Mouse (Mus musculus) midbrain, embryonic 10.5 days (tissue): ENCODE measurements around the gene Opn5. TPM values are rescaled to one million over a fixed set of nuclear protein-coding genes. Genes with fewer than 3 reads are reported as not detected.

ENCODE experiments used
- DNase-seq: peaks from one replicate; pipeline ENCODE4 v3.0.0-alpha.2; 2017; ENCODE audit warnings: low spot score
- H3K27ac ChIP-seq: fragments of 300-500 bp; sonication (generic); replicated peaks from 2 replicates; pipeline ENCODE4 v1.5.1; 2016; ENCODE audit warnings: mild to moderate bottlenecking
- H3K27me3 ChIP-seq: fragments of 300-500 bp; sonication (generic); 2 replicates; pipeline ENCODE4 v1.6.1; 2016; ENCODE audit warnings: low read depth, mild to moderate bottlenecking; ENCODE audit not compliant: poor library complexity, severe bottlenecking
- H3K36me3 ChIP-seq: fragments of 300-500 bp; sonication (generic); 2 replicates; pipeline ENCODE4 v1.6.1; 2016; ENCODE audit warnings: mild to moderate bottlenecking, moderate library complexity
- H3K4me1 ChIP-seq: fragments of 300-500 bp; sonication (generic); 2 replicates; pipeline ENCODE4 v1.6.1; 2016
- H3K4me3 ChIP-seq: fragments of 300-500 bp; sonication (generic); 2 replicates; pipeline ENCODE4 v1.5.1; 2016; ENCODE audit warnings: mild to moderate bottlenecking, moderate library complexity
- H3K9me3 ChIP-seq: fragments of 300-500 bp; sonication (generic); replicated peaks from 2 replicates; pipeline ENCODE4 v1.6.1; 2016; ENCODE audit warnings: mild to moderate bottlenecking
- WGBS: fragments of 180-500 bp; shearing (Covaris S2); methylation state at CpG from one replicate; pipeline ENCODE4 v1.1.7; 2016; 5-methylcytosine and 5-hydroxymethylcytosine counted together
- polyA plus RNA-seq: library from polyadenylated mRNA; unstranded; fragments of >200 nt; fragmentation: Nextera tagmentation; extraction: Ambion mirVana; gene quantifications from 2 replicates; pipeline ENCODE4 v1.2.1, GENCODE M21; 2016

Opn5 gene
- polyA plus RNA-seq, 1 experiment from 2014 or later: 0.11 TPM

DNA sequence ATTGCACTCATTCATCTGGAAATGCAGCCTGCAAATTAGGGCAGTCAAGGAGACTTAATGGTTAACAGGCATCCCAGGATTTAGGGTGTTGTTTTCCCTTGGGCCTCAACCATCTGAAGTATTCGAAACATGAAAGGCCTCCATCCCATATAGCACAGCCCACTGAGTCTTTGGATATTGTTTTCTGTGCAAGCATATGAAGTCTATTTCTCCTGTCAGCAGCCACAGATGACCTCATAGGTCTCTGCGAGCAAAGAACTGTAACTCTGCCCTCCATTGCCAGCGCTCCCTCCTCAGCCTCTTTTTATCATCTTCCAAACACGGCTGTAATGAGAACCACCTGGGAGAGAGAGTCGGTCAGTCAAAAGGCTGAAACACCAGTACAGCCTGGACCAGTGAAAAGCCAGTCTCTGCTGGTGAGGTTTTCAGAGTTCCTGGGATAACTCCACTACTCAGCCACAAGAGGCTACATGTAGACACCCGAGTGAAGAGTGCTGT, 34.5 kb downstream of the Opn5 start:
- DNase-seq: peak; percentile 41
- H3K36me3 ChIP-seq: no peaks in the 10 kb centered on the region
- 62% methylated on average over 6 of the region's 6 CpGs for WGBS
- H3K4me3 ChIP-seq: no peak overlapping the region
- no peak overlapping the region for H3K27ac ChIP-seq
- no peaks in the 10 kb centered on the region for H3K27me3 ChIP-seq
- no peaks in the 10 kb centered on the region for H3K4me1 ChIP-seq
- H3K9me3 ChIP-seq: no peaks in the 10 kb centered on the region

DNA sequence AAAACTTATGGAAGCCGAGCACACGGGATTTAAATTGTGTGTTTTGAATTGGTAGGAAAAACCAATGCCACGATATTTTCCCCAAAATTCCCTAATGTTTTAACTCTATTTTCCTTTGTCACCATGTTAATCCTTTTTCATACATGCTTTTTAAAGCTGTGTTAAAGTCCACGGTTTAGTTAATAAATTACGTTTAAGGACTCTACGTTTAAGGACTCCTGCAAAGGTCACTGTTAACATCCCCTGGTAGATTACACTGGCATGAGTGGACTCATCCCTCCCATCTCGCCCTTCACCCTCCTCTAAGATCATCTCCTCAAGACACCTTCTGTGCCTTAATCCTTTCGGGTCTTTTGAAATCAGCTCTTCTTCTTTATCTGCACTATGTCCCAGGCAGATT, 37.4 kb downstream of the Opn5 start:
- 83% methylated on average over 8 of the region's 8 CpGs for WGBS
- Histone ChIP-seq H3K9me3 (no peaks in the 10 kb centered on the region), H3K27ac (no peak overlapping the region), H3K36me3 (no peaks in the 10 kb centered on the region), H3K27me3 (no peaks in the 10 kb centered on the region), H3K4me3 (no peak overlapping the region), H3K4me1 (no peaks in the 10 kb centered on the region)
- no peak for DNase-seq

DNA sequence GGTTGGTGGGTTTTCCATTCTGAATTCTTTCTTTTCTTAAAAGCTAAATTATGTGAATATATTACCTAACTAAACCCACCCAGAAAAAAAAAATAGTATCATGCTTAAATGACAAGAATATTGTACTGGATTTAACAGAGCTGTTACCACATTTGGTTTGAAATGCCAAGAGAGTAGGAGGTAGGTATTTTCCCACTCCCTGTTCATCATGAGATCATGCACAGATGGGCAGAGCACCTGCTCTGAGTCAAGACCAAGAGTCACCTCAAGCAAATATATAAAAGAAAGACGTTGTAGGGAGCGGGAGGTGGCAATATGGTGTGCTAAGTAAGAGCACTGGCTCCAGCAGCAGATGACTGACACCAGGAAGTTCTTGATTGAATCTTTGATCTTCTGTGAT, 61.6 kb downstream of the Opn5 start:
- no peak for DNase-seq
- Histone ChIP-seq H3K36me3 (no peaks in the 10 kb centered on the region), H3K4me1 (no peaks in the 10 kb centered on the region), H3K27me3 (no peaks in the 10 kb centered on the region), H3K4me3 (no peak overlapping the region), H3K27ac (no peak overlapping the region), H3K9me3 (no peaks in the 10 kb centered on the region)
- WGBS: 89% methylated on average over 2 of the region's 2 CpGs

DNA sequence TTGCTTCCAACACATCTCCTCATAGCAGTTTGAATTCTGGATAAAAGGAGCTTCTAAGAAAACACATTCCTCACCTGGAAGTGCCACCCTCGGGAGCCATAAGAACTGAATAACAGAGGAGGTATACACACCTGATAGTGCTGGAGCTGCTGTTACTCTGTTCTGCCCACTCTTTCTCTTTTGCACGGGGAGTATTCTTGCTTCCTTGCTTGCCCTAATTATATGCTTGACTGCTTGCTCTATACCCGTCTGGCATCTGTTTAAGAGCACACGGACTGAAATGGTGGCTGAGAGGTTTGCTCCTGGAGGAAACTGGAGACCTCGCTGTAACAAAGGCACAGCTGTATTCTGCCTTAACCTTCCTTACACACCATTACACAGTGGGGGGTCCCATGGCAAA, 81.0 kb downstream of the Opn5 start:
- Histone ChIP-seq H3K27me3 (no peaks in the 10 kb centered on the region), H3K4me3 (no peak overlapping the region), H3K27ac (no peak overlapping the region), H3K4me1 (0 out of 2 replicates have a peak, but pooled peaks cover 4% of the 10 kb centered on the region), H3K9me3 (no peaks in the 10 kb centered on the region), H3K36me3 (no peaks in the 10 kb centered on the region)
- DNase-seq: no peak
- 40% methylated on average over 5 of the region's 5 CpGs for WGBS

DNA sequence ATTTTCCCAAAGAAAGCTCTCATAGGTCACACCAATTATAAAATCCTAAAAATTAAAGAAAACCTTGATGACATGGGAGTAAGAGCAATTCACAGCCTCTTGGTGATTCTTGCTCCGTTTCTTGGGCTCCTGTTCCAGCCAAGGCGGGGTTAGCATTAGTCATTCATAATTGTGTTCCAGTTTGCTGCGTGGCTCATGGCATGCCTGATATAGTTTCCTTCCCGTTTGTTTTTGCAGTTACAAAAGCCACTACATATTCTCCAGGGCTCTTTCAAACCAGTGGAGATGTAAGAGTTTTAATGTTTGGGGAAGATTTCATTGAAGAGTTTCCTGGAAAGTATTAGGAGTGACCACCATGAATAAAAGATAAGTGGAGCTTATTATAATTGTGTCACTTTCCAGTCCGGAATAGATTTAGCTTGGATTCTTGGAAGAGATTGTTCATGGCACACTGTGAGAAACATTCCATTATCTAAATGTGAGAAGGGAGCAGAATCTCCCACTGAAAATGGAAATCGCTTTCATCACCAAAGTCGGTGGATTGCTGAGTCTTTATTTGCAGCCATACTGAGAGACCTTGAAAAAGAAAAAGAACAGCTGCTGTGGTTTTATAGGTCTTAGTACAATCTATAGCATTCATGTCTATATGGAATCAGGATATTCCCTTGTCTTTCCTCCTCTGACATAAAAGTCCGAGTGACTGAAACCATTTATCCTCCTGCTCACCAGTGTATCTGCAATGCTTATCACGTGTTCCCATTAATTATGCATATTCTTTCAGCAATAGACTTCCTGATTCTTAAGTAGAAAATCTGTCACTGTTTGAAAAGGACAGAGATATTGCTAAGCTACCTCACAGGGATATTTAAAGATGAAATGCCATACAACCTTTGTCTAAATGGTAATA, 101.6 kb downstream of the Opn5 start:
- Histone ChIP-seq H3K4me3 (no peak overlapping the region), H3K36me3 (no peaks in the 10 kb centered on the region), H3K27me3 (no peaks in the 10 kb centered on the region), H3K27ac (no peak overlapping the region), H3K4me1 (no peaks in the 10 kb centered on the region; the same call in 1 of the 2 replicates), H3K9me3 (no peaks in the 10 kb centered on the region)
- no peak for DNase-seq
- 82% methylated on average over 9 of the region's 9 CpGs for WGBS

Other genes with a start within 250 kb of the Opn5 start
- not detected in 2 replicates for gene Adgrf4, start 80.9 kb upstream of the Opn5 start, polyA plus RNA-seq
- 0.05 TPM in 1 of 2 replicates, not detected in the other for gene Adgrf2, start 130.8 kb upstream of the Opn5 start, polyA plus RNA-seq